Mouse (Mus musculus) forebrain, postnatal 0 days (tissue): ENCODE results near the gene Ipo11. TPM values are rescaled to one million over a fixed set of nuclear protein-coding genes. Genes with fewer than 3 reads are reported as not detected.
A peak's percentile ranks its signal among the peaks of the same experiment; 100 is the strongest.

ENCODE experiments used
- ATAC-seq: fragments of 200-750 bp; cut with Nextera tagmentation; 2 replicates; pipeline ENCODE4 v1.8.0; 2017; ENCODE audit warnings: mild to moderate bottlenecking, moderate library complexity
- DNase-seq: peaks from one replicate; pipeline ENCODE4 v3.0.0-alpha.2; 2015
- H3K27ac ChIP-seq: fragments of 300-500 bp; sonication (generic); 2 replicates; pipeline ENCODE4 v1.5.1; 2014; ENCODE audit warnings: low read depth, mild to moderate bottlenecking, antibody characterized with exemption, low read length, moderate library complexity, mixed read lengths
- H3K27me3 ChIP-seq: fragments of 300-500 bp; sonication (generic); 2 replicates; pipeline ENCODE4 v1.6.1; 2014; ENCODE audit warnings: mild to moderate bottlenecking, low read length, mixed read lengths; ENCODE audit not compliant: insufficient read depth
- H3K36me3 ChIP-seq: fragments of 300-500 bp; sonication (generic); 2 replicates; pipeline ENCODE4 v1.6.1; 2014; ENCODE audit warnings: mild to moderate bottlenecking, moderate library complexity; ENCODE audit not compliant: insufficient read depth
- H3K4me1 ChIP-seq: fragments of 300-500 bp; sonication (generic); 2 replicates; pipeline ENCODE4 v1.6.1; 2014; ENCODE audit warnings: antibody characterized with exemption; ENCODE audit not compliant: insufficient read depth
- H3K4me2 ChIP-seq: fragments of 300-500 bp; sonication (generic); 2 replicates; pipeline ENCODE4 v1.6.1; 2014; ENCODE audit warnings: low read depth, mild to moderate bottlenecking, moderate library complexity
- H3K4me3 ChIP-seq: fragments of 300-500 bp; sonication (generic); 2 replicates; pipeline ENCODE4 v1.5.1; 2014; ENCODE audit warnings: low read depth, low read length, mixed read lengths
- H3K9ac ChIP-seq: fragments of 300-500 bp; sonication (generic); 2 replicates; pipeline ENCODE4 v1.6.1; 2014; ENCODE audit warnings: mild to moderate bottlenecking
- H3K9me3 ChIP-seq: fragments of 300-500 bp; sonication (generic); 2 replicates; pipeline ENCODE4 v1.6.1; 2016; ENCODE audit warnings: low read length
- CTCF ChIP-seq: sonication (generic); IDR thresholded peaks from 2 replicates; pipeline ENCODE4 v1.5.1; 2016; ENCODE audit warnings: antibody characterized with exemption, control low read depth, low read depth
- WGBS: fragments of 180-500 bp; shearing (Covaris S2); extraction: QIAGEN DNeasy Blood & Tissue Kit; methylation state at CpG from one replicate; pipeline ENCODE4 v1.1.7; 2014; 5-methylcytosine and 5-hydroxymethylcytosine counted together
- polyA plus RNA-seq: library from polyadenylated mRNA; unstranded; fragments of >200 nt; fragmentation: Nextera tagmentation; extraction: Ambion mirVana; gene quantifications from 2 replicates; pipeline ENCODE4 v1.2.1, GENCODE M21; 2015
- total RNA-seq: library from RNA; depleted of rRNA; stranded (reverse); fragments of >200 nt; gene quantifications from 2 replicates; pipeline ENCODE4 v1.2.3, GENCODE M21; 2014; rRNA removed

Ipo11 gene
- total RNA-seq (47.5 and 55.5 TPM in 2 replicates), polyA plus RNA-seq (25.0 and 27.5 TPM in 2 replicates)

DNA sequence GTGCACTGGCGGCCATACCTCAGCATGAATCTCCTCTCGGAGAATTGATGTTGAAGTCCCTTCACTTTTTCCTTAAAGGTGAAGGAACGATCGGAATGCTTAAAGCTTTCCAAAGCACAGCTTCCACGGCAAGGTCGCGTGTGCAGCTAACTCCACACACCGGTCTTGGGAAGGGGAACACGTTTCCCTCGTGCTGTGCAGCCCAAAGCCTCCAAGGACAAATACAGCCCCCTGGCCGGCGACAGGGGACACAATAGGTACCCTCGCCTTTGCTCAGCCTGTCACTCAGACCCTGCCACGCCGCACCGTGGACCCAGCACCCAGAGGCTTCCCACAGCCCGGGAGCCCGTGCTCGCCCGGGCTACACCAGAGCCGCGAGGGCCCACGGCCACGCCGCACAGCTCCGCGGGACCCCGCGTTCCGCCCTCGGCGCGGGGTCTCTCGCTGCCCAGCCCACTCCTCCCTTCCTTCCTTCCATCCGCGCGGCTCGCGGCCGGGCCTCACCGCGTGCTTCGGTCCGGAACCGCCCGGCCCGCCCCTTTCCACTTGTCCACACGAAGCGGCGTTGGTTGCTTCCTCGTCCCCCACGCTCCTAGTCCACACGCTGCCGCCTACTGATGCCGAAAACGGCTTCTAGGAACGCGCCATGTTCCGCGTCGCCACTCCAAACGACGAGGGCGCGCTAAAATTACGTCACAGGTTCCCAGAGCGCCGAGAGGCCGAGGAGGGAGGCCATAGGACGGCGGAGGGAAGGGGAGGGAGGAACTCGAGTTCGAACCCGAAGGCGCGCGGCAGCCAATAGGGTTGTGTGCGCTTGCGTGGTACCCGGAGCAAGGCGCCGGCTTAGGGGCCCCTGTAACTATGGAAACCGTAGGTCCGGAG, at the start of gene Ipo11:
TSS of gene Ipo11 (minus strand) at position 703 of the 882 bp plus-strand sequence.
- Histone ChIP-seq H3K9ac (peak within 1 kb of the TSS; percentile 74), H3K4me1 (peaks cover 9% of the 10 kb centered on the region; the same call in 1 of the 2 replicates), H3K9me3 (no peaks in the 10 kb centered on the region), H3K27me3 (no peaks in the 10 kb centered on the region), H3K36me3 (no peaks in the 10 kb centered on the region), H3K4me3 (peak within 1 kb of the TSS; percentile 73), H3K4me2 (peak within 1 kb of the TSS; percentile 82), H3K27ac (peak within 1 kb of the TSS; percentile 79)
- DNase-seq (peak; percentile 98), ATAC-seq (peak; percentile 99)
- 1% methylated on average over 84 of the region's 84 CpGs for WGBS
- no peak for TF ChIP-seq CTCF

DNA sequence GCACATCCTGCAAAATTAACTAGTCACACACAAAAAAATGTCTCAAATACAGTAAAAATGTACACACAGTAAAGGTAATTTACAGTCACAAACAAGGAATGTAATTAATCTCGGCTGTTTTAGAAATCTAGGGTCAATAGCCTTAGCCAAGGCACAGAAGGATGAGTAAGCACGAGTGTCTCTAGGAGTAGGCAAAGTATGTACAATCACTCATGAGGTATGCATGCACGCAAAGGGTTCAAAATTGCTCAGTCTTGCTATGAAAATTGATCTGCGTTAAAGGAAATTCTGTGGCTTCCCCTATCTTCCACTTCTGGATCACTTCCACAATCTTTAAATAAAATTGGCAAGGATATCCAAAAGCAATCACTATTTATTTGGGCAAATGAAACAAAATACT, 24.7 kb upstream of the Ipo11 start:
- no peak overlapping the region for H3K4me3 ChIP-seq
- DNase-seq (no peak), ATAC-seq (no peak)
- no peak overlapping the region for H3K4me2 ChIP-seq
- H3K36me3 ChIP-seq = peaks cover 40% of the 10 kb centered on the region
- H3K27me3 ChIP-seq = no peaks in the 10 kb centered on the region
- no peak overlapping the region for H3K9ac ChIP-seq
- no peaks in the 10 kb centered on the region for H3K9me3 ChIP-seq
- H3K4me1 ChIP-seq = no peaks in the 10 kb centered on the region
- 91% methylated on average over 4 of the region's 4 CpGs for whole genome bisulfite sequencing
- no peak for TF ChIP-seq CTCF
- H3K27ac ChIP-seq = no peak overlapping the region

DNA sequence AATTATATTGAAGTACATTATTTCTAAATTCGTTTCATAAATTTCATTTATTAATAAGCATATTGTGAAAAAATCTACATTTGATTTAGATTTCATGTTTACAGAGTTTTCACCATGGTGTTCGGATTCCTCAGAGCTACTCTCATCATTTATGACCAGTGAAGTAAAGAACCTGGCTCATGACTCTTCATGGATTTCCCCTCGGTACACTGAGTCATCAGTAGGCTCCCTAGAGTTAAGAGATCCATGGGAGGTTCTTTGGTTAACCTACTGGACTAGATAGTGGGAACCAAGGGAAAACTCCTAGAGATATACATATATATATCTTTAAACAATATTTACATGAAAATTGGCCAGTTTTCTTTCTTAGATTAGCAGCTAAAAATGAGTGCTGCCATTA, 23.8 kb upstream of the Ipo11 start:
- 91% methylated on average over 3 of the region's 3 CpGs for WGBS
- ATAC-seq (no peak), DNase-seq (no peak)
- Histone ChIP-seq H3K9me3 (no peaks in the 10 kb centered on the region), H3K27ac (no peak overlapping the region), H3K36me3 (peaks cover 46% of the 10 kb centered on the region), H3K4me3 (no peak overlapping the region), H3K4me1 (no peaks in the 10 kb centered on the region), H3K4me2 (no peak overlapping the region), H3K27me3 (no peaks in the 10 kb centered on the region), H3K9ac (no peak overlapping the region)
- no peak for TF ChIP-seq CTCF

DNA sequence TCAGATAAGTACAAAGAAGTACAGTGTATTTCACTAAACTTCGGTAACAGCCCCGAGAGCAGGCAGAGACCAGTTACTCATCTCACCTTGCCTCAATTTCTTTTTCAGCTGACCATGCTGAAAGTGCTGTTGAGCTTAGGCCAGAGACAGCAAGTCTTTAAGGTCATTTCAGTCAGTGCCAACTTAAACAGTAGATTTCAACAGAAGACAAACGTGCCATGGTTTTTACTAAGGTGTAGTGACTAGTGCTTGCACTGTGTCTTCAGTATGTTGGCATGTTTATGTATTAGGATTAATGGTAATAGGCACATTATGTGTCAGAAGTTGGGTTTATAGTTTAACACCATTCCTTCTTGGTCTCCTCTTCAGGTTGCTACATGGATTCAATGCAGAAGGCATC, 21.5 kb upstream of the Ipo11 start:
- H3K9ac ChIP-seq = no peak overlapping the region
- H3K36me3 ChIP-seq = peaks cover 45% of the 10 kb centered on the region
- DNase-seq = no peak
- H3K9me3 ChIP-seq = no peaks in the 10 kb centered on the region
- ATAC-seq = no peak
- no peak for TF ChIP-seq CTCF
- H3K4me3 ChIP-seq = no peak overlapping the region
- H3K4me2 ChIP-seq = no peak overlapping the region
- H3K27ac ChIP-seq = no peak overlapping the region
- H3K4me1 ChIP-seq = no peaks in the 10 kb centered on the region
- H3K27me3 ChIP-seq = no peaks in the 10 kb centered on the region
- WGBS = 91% methylated on average over 3 of the region's 3 CpGs

DNA sequence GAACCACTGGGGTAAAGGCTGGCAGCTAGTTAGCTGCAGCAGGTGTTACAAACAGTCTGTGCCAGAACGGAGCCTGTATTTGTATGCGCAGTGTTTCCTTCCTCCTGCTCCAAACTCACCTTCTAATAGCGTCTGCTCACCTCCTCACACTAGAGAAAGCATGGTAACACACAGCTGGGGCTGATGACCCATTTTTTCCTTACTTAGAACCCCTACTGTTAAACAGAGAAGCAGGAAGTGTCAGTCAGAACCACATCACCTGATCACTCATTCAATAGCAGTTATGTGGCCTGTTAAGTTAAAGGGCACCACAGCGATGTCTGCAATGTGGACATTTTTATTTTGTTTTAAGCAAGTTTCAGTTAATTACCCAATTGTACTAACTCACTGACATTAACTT, 20.8 kb upstream of the Ipo11 start:
- peaks cover 42% of the 10 kb centered on the region for H3K36me3 ChIP-seq
- ATAC-seq (peak; percentile 42), DNase-seq (no peak)
- H3K27ac ChIP-seq = no peak overlapping the region
- TF ChIP-seq CTCF = no peak
- no peaks in the 10 kb centered on the region for H3K9me3 ChIP-seq
- no peak overlapping the region for H3K9ac ChIP-seq
- H3K4me3 ChIP-seq = no peak overlapping the region
- H3K27me3 ChIP-seq = no peaks in the 10 kb centered on the region
- WGBS = 83% methylated on average over 4 of the region's 4 CpGs
- no peaks in the 10 kb centered on the region for H3K4me1 ChIP-seq
- no peak overlapping the region for H3K4me2 ChIP-seq

DNA sequence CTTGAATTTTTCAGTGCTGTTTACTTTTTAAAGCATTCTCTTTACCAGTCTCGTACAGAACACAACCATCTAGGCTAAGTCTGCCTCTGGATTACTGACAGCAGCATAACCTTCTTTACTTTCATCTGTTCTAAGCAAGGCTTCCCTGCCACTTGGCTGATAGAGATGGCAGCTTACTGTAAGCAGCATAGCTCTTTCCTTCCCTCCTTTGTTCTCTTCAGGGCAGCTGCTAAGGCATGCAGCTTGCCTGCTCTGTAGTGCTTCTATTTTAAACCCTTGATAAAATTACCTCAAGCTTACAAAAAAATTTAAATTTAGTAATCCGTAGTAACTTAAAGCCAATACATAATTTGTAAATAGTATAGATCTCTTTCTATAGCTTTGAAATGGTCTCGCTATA, 18.1 kb upstream of the Ipo11 start:
- Histone ChIP-seq H3K4me2 (no peak overlapping the region), H3K36me3 (peaks cover 43% of the 10 kb centered on the region), H3K4me3 (no peak overlapping the region), H3K9me3 (no peaks in the 10 kb centered on the region), H3K27me3 (no peaks in the 10 kb centered on the region), H3K27ac (no peak overlapping the region), H3K4me1 (no peaks in the 10 kb centered on the region), H3K9ac (no peak overlapping the region)
- WGBS = 90% methylated on average over 3 of the region's 3 CpGs
- DNase-seq = no peak
- TF ChIP-seq CTCF = no peak
- 0 out of 2 replicates have a peak, but pooled peaks have one; percentile 14 for ATAC-seq

DNA sequence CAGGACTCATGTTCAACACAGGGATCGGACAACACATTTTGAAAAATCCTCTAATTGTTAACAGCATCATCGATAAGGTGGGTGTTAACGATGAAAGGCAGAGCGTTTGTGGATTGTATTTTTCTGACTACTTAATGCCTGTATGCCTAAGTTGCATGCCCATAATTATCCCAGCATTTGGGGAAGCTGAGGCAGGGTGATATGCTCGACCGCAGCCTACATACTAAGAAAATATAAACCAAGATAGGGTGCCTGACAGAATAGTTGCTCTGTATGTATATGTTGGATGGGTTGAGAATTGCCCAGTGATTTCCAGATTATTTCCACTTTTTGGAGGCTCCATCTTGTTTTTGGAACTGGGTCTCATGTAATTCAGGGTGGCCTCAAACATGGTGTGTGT, 10.8 kb upstream of the Ipo11 start:
- Histone ChIP-seq H3K4me1 (peaks cover 10% of the 10 kb centered on the region; the same call in 1 of the 2 replicates), H3K36me3 (peaks cover 18% of the 10 kb centered on the region), H3K9ac (peak overlapping the region; percentile 88), H3K4me2 (peak overlapping the region; percentile 77), H3K27ac (peak overlapping the region; percentile 77; the same call in 1 of the 2 replicates), H3K27me3 (no peaks in the 10 kb centered on the region), H3K9me3 (no peaks in the 10 kb centered on the region), H3K4me3 (peak overlapping the region; percentile 88)
- WGBS = 4% methylated on average over 6 of the region's 6 CpGs
- no peak for TF ChIP-seq CTCF
- ATAC-seq = no peak
- DNase-seq = no peak
